Mouse (Mus musculus): ENCODE measurements around the gene Pik3r5.

Pik3r5 gene

GRCm38 (mm10) chr11:68404185-68404584 lies 27.7 kb upstream of the Pik3r5 start:
- DNase-seq: no peak

- no peak for DNase-seq
Measured at GRCm38 (mm10) chr11:68405576-68405975, 26.3 kb upstream of the Pik3r5 start.

GRCm38 (mm10) chr11:68407266-68407926 lies 24.5 kb upstream of the Pik3r5 start:
- DNase-seq: no peak

GRCm38 (mm10) chr11:68408127-68408526 lies 23.8 kb upstream of the Pik3r5 start:
- DNase-seq: peak; percentile 47

DNA sequence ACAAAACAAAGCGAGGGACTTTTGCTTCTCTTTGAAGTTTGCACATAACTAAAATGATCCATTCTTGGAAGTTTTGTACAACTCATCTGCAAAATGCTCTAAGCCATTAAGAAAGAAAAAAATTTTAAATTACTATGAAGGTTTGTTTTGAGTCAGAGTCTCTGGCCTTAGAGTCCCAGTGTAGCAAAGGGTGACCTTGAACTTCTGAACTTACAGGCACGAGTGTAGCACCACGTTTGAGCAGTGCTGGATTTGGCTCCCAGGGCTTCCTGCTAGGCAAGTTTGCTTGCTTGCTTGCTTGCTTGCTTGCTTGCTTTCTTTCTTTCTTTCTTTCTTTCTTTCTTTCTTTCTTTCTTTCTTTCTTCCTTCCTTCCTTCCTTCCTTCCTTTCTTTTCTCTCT lies 14.9 kb upstream of the Pik3r5 start:
- DNase-seq: no peak

DNA sequence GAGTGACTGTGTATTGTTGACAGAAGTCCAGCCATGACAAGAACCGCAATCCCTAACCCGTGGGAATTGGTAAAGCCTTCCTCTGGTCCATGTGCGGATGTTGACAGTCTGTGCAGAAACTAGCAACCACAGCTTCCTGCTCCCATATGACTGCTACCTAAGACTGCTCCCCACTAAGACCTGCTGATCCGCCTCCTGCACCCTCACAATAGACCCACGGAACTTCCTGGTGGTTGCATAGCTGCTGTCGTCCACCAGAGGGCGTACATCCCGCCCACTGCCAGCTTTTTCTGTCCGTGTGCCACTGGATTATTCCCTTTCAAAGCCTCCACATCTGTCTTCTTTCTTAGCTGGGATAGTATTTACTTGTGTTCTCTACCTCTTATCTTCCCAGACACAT lies 14.1 kb upstream of the Pik3r5 start:
- DNase-seq: no peak

- no peak for DNase-seq
Measured at GRCm38 (mm10) chr11:68425492-68426315, 6.2 kb upstream of the Pik3r5 start.

DNA sequence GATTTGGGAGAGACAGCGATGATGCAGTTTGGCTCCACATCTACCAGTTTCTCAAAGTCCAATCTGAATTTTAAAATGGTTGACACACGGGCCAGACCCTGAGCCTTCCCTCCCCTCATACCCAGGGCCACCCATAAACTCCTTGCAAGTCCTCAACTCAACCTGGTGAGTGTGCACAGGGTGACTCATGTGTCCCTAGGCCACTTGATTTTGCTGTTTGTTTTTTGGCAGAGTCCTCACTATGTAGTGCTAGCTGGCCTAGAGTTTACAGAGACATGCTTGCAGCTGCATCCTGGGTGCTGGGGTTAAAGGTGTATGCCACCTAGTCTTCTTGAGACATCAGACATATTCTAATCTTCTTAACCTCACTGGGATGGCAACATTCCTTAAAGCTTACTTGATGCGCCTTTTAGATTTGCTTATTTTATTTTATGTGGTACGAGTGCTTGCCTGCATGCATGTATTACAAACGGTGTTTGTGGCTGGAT lies 4.8 kb upstream of the Pik3r5 start:
- DNase-seq: no peak

- no peak for DNase-seq
Measured at GRCm38 (mm10) chr11:68430662-68431061, 1.3 kb upstream of the Pik3r5 start.

GRCm38 (mm10) chr11:68432361-68433021 lies 570 bp downstream of the Pik3r5 start:
- DNase-seq: no peak

- no peak for DNase-seq
Measured at GRCm38 (mm10) chr11:68433534-68433933, 1.6 kb downstream of the Pik3r5 start.

GRCm38 (mm10) chr11:68434697-68435096 lies 2.8 kb downstream of the Pik3r5 start:
- no peak for DNase-seq

- DNase-seq: no peak
Measured at GRCm38 (mm10) chr11:68435601-68436000, 3.7 kb downstream of the Pik3r5 start.

DNA sequence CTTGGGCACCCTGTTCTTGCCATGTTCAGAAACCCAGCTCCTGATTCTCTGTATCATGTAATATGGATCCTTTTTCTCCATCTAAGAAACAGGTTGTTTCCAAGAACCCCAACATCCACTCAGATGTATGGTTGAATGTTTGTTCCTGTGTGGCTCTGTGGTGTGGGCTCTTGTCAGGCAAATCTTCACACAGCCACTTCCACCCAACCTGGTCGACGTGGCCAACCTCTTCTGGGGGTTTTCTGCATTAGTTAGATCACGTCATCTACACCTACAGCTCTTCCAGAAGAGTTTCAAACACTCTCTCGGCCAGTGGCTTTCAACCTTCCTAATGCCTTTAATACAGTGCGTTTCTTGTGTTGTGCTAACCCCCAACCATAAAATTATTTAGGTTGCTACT lies 4.5 kb downstream of the Pik3r5 start:
- DNase-seq: no peak

DNA sequence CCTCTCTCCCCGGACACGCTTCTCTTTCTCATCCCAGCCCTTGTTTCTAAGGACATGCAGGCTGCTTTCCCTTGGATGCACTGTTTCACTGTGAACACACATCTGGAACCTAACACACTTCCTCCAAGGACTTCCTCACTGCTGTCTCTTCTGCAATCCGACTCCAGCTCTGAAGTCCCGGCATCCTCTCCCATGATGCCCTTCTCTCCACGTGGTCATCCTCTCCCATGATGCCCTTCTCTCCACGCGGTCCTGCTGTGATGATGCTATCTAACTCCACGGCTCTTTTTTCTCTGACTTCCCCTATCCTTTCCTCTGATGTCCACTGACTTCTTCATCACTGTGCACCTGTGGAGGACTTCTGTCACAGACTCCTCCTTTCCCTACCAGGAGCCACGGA lies 8.2 kb downstream of the Pik3r5 start:
- no peak for DNase-seq

GRCm38 (mm10) chr11:68440965-68441364 lies 9.0 kb downstream of the Pik3r5 start:
- DNase-seq: no peak

DNA sequence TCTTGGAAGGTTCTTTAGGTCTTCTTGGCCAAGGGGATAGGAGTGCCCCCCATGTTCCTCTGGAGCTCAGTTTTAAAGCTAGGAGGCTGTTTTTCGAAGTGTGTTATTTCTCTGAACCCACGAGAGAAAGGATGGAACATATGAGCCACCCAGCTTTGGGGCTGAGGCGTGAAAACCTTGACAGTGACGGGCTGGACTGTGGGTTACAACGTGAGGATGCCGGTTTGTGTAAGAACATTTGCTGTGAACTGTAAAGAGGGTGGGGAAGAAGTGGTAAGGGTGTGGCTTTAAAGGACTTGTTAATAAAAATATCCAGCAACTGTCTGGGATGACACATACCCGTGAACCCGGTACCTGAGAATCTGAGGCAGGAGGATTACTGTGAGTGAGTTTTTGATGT lies 10.4 kb downstream of the Pik3r5 start:
- no peak for DNase-seq

GRCm38 (mm10) chr11:68442983-68443638 lies 11.2 kb downstream of the Pik3r5 start:
- no peak for DNase-seq

GRCm38 (mm10) chr11:68445901-68446300 lies 14.0 kb downstream of the Pik3r5 start:
- no peak for DNase-seq

- DNase-seq: no peak
Measured at GRCm38 (mm10) chr11:68446547-68446946, 14.6 kb downstream of the Pik3r5 start.

DNA sequence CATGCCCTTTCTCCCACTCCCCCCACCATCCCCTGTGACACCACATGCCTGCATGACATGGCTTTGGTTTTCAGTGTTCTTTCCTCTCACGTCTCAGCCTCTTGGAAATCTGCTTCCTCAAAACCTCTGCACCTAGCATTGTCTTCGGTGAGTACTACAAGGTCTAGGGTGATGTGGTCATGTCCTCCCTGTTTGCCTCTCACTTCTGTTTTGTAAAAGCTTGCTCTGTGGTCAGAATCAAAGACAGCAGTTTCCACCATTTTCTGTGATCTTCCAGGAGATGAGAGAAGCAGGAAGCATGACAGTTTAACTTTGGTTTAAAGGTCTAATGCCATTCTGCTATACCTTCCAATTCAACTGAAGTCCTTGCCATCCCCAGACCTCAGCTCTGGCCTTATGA lies 15.3 kb downstream of the Pik3r5 start:
- no peak for DNase-seq

DNA sequence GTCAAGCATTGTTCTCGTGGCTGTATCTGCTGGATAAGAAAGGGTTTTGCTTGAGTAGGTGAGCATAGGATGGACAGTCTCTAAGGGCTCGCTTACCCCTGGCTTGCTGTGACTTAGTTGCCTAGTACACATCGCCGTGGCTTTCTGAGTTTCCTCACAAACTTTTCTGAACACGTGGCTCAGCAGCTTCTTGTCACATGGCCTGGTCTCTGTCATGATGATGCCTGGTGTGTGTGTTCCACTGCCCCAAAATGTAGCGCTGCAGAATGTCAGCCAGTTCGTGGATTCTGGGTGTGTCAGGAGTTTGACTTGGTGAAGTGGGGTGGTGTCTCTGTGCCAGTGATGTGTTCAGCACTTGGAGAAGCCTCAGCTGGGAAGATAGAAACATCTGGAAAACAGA lies 16.4 kb downstream of the Pik3r5 start:
- DNase-seq: no peak

DNA sequence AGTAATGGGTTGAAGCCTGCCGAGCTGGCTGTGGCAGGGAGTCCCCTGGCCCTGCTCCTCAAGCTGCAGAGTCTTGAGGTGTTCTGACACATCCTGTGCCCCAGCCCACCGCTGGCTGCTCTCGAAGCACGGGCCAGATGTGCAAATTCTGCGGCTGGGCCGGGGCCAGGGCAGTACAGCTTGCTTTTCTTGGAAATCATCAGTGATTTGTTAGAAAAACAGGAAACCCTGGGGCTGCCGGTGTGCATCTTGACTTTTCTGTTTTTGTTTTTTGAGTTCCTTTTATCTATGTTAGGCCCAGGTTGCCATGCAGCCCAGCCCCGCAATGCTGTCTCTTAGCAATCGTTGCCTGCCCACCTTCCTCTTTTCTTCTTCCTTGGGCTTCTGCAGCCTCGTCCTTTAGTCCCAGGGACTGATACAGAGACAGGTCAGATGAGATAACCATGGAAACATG lies 19.4 kb downstream of the Pik3r5 start:
- DNase-seq: no peak

Data from right cerebral cortex, postnatal 25 days (tissue).